In the genomic region with DNA sequence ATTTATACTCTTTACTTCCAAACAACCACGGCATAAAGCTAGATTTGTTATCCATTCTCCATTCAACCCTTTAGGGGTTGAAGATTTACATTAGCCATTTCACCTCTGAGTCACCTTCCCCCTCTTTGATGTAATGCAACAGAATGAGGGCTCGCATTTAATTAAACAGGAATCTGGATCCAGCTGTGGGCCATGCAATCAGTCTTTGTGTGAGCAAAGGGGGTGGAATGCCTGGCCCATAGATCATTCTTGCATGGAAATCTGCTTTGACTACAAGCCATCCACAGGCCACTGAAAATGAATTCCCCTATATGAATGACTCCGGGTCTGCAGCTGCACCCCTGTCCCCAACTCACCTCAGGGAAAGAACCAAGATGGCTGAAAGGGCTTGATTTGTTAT, we compare ENCODE assay signal across 24 mouse cellular contexts.
DNase-seq lines count a peak whose midpoint lies in the region; ATAC-seq lines count a peak whose summit lies in the region.
"Had no signal": no experiment of that assay in that cellular context is flagged by ENCODE, and none has a peak within 500 bp of the region (broad histone marks: within the 10 kb centered on the region; RNA-seq: fewer than 3 reads in every experiment).

No protein-coding gene starts in this region.

- intact Hi-C loops in left cerebral cortex, postnatal 10 days (cut with DNase I), result no loop called here

- H3K36me3 ChIP-seq in kidney, embryonic 16.5 days (ENCODE audit: insufficient read depth, low read length), result no peaks in the 10 kb centered on the region
- H3K36me3 ChIP-seq: embryonic facial prominence, embryonic 13.5 days; forebrain, embryonic 15.5 days; G1E; limb, embryonic 12.5 days; liver, embryonic 13.5 days; neural tube, embryonic 13.5 days had no signal

- H3K4me1 ChIP-seq in kidney, embryonic 16.5 days (ENCODE audit: insufficient read depth, low read length), result no peaks in the 10 kb centered on the region
- H3K4me1 ChIP-seq: embryonic facial prominence, embryonic 13.5 days; forebrain, embryonic 15.5 days; limb, embryonic 12.5 days; liver, embryonic 13.5 days had no signal

- H3K4me2 ChIP-seq in kidney, embryonic 16.5 days (replicated peaks; ENCODE audit: low read depth, low read length), result no peak overlapping the region
- H3K4me2 ChIP-seq: embryonic facial prominence, embryonic 13.5 days; forebrain, embryonic 15.5 days; limb, embryonic 12.5 days; liver, embryonic 13.5 days; lung, embryonic 14.5 days; midbrain, embryonic 11.5 days; neural tube, embryonic 13.5 days had no signal

- peak; percentile 51; the same call in 1 of the 2 replicates for ATAC-seq in kidney, embryonic 16.5 days (ENCODE audit: low FRiP score, low TSS enrichment)
- ATAC-seq: forebrain, embryonic 15.5 days; inflammation-experienced regulatory T-cells, adult 6 months had no signal

- no peaks in the 10 kb centered on the region for H3K27me3 ChIP-seq in kidney, embryonic 16.5 days (ENCODE audit: insufficient read depth, low read length)
- H3K27me3 ChIP-seq: embryonic facial prominence, embryonic 13.5 days; forebrain, embryonic 15.5 days; limb, embryonic 12.5 days; liver, embryonic 13.5 days; neural tube, embryonic 13.5 days had no signal

- no peak overlapping the region for H3K4me3 ChIP-seq in kidney, embryonic 16.5 days (ENCODE audit: low read length)
- H3K4me3 ChIP-seq: embryonic facial prominence, embryonic 13.5 days; forebrain, embryonic 15.5 days; limb, embryonic 12.5 days; liver, embryonic 13.5 days; neural tube, embryonic 13.5 days had no signal

- no peak overlapping the region for H3K27ac ChIP-seq in kidney, embryonic 16.5 days (ENCODE audit: low read length)
- H3K27ac ChIP-seq: embryonic facial prominence, embryonic 13.5 days; forebrain, embryonic 15.5 days; limb, embryonic 12.5 days; liver, embryonic 13.5 days; neural tube, embryonic 13.5 days had no signal

- 21% methylated on average over 3 of the region's 3 CpGs for WGBS in kidney, embryonic 16.5 days

- no peak for DNase-seq in kidney, adult 8-10 months
- DNase-seq in ES-CJ7 (ENCODE audit: low read depth, low spot score), result peak; percentile 75
- DNase-seq in R1 (ENCODE audit: low read depth, low spot score), result peak; percentile 91
- peak; percentile 2 for DNase-seq in embryo, embryonic 9.5 days (ENCODE audit: extremely low spot score)
- no peak for DNase-seq in left cerebral cortex, postnatal 10 days (ENCODE audit: extremely low spot score in 1 of 2, low spot score in 2 of 2)
- no peak for DNase-seq in thymus, postnatal 4 days
- DNase-seq: adrenal gland, postnatal 36 days; cerebellum, adult 18-20 months; cerebellum, postnatal 36 days; gastrocnemius, postnatal 36 days; liver, embryonic 13.5 days; lung, embryonic 14.5 days; lung, postnatal 36 days; right cerebral cortex, postnatal 14 days; spleen, adult 18-20 months; thymus, adult 2 months had no signal

- no peaks in the 10 kb centered on the region for H3K9me3 ChIP-seq in kidney, embryonic 16.5 days (ENCODE audit: low read length)
- H3K9me3 ChIP-seq: embryonic facial prominence, embryonic 13.5 days; forebrain, embryonic 15.5 days; G1E; limb, embryonic 12.5 days; liver, embryonic 13.5 days; neural tube, embryonic 13.5 days had no signal

- no peak overlapping the region for H3K9ac ChIP-seq in kidney, embryonic 16.5 days (replicated peaks; ENCODE audit: low read length)
- H3K9ac ChIP-seq: embryonic facial prominence, embryonic 13.5 days; forebrain, embryonic 15.5 days; limb, embryonic 12.5 days; liver, embryonic 13.5 days; lung, embryonic 14.5 days; neural tube, embryonic 13.5 days had no signal

Comparison
In these comparisons a context has a peak if more than half of its experiments do, and no peak if none do; other contexts are left out.
1. DNase-seq: peak in ES-CJ7 (single experiment), R1 (single experiment) and embryo, embryonic 9.5 days (single experiment); none in kidney, adult 8-10 months (0 of 2), left cerebral cortex, postnatal 10 days (0 of 2) and thymus, postnatal 4 days (single experiment).